ENCODE assay signal across 18 mouse cellular contexts in genomic region chr2:162217896-162218295, GRCm38 (mm10).
"Had no signal": no experiment of that assay in that cellular context is flagged by ENCODE, and none has a peak within 500 bp of the region (broad histone marks: within the 10 kb centered on the region; RNA-seq: fewer than 3 reads in every experiment).

No protein-coding gene starts in this region.

- DNase-seq: liver, postnatal 0 days; lung, adult 2 months; lung, postnatal 14 days; lung, postnatal 36 days; right cerebral cortex, postnatal 14 days; right cerebral cortex, postnatal 4 days; spleen, adult 18-20 months; thymus, adult 2 months; thymus, postnatal 25 days; thymus, postnatal 4 days had no signal

- H3K27me3 ChIP-seq: lung, embryonic 15.5 days; megakaryocyte, embryonic 14.5 days; midbrain, embryonic 13.5 days; midbrain, embryonic 15.5 days; neural tube, embryonic 12.5 days had no signal

- H3K4me1 ChIP-seq: lung, embryonic 15.5 days; megakaryocyte, embryonic 14.5 days; midbrain, embryonic 13.5 days; midbrain, embryonic 15.5 days; neural tube, embryonic 12.5 days had no signal

- H3K27ac ChIP-seq: lung, embryonic 15.5 days; macrophage; midbrain, embryonic 13.5 days; midbrain, embryonic 15.5 days; neural tube, embryonic 12.5 days had no signal

- H3K36me3 ChIP-seq: lung, embryonic 15.5 days; midbrain, embryonic 13.5 days; midbrain, embryonic 15.5 days; neural tube, embryonic 12.5 days had no signal

- H3K4me3 ChIP-seq: lung, embryonic 15.5 days; megakaryocyte, embryonic 14.5 days; midbrain, embryonic 13.5 days; midbrain, embryonic 15.5 days; neural tube, embryonic 12.5 days had no signal

- H3K9me3 ChIP-seq: lung, embryonic 15.5 days; midbrain, embryonic 13.5 days; midbrain, embryonic 15.5 days; neural tube, embryonic 12.5 days had no signal

- H3K9ac ChIP-seq: liver, postnatal 0 days; lung, embryonic 15.5 days; midbrain, embryonic 13.5 days; midbrain, embryonic 15.5 days; neural tube, embryonic 12.5 days had no signal

- ATAC-seq: liver, postnatal 0 days; lung, postnatal 0 days; midbrain, embryonic 13.5 days; midbrain, embryonic 15.5 days had no signal

- H3K4me2 ChIP-seq: lung, embryonic 15.5 days; midbrain, embryonic 11.5 days; midbrain, embryonic 13.5 days; midbrain, embryonic 15.5 days; neural tube, embryonic 12.5 days had no signal
